Mouse (Mus musculus): ENCODE measurements around the gene Gm44965. TPM values are rescaled to one million over a fixed set of nuclear protein-coding genes. Genes with fewer than 3 reads are reported as not detected.

Gm44965 gene
- polyA plus RNA-seq, 1 experiment: not detected

DNA sequence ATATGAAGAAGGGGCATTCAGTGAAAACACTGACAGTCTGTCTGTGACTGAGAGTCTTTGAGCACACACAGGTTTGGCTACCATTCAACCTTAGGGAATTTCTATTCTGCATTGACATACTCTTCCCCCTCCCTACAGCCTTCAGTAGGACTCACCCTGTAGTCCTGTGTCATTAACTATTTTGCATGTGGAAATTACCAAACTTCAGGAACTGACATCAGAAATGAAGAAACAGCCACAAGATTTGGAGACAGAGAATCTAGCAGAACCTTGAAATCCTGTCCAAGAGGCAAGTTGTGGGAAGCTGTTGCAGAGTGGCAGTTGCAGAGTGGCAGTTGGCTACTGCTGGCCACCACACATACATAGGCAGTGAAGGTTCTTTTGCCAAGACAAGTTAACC lies 74.3 kb downstream of the Gm44965 start:
- Histone ChIP-seq H3K4me3 (replicated peaks; ENCODE audit: control insufficient read depth, low read depth, low read length) (no peak overlapping the region), H3K27ac (ENCODE audit: control insufficient read depth, insufficient read depth, low read depth, low read length, poor library complexity) (no peak overlapping the region), H3K4me1 (ENCODE audit: control insufficient read depth, insufficient read depth, low read length) (peaks cover 2% of the 10 kb centered on the region; the same call in 1 of the 2 replicates)
- TF ChIP-seq CTCF (IDR thresholded peaks at IDR 0.05; ENCODE audit: control insufficient read depth, insufficient read depth, low read length) (no peak), POLR2A (IDR thresholded peaks at IDR 0.05; ENCODE audit: borderline replicate concordance, control insufficient read depth, low read depth, low read length) (no peak)

Other genes with a start within 250 kb of the Gm44965 start
- 1.7 and 5.7 TPM in 2 replicates for gene Krba1, start 198.4 kb upstream of the Gm44965 start, polyA plus RNA-seq (2011; ENCODE audit: insufficient read depth, insufficient read length, low replicate concordance, missing spikeins)
- 3.2 and 9.0 TPM in 2 replicates for gene Zfp467, start 148.1 kb upstream of the Gm44965 start, polyA plus RNA-seq (2011; ENCODE audit: insufficient read depth, insufficient read length, low replicate concordance, missing spikeins)
- gene Sspo, start 145.7 kb upstream of the Gm44965 start, polyA plus RNA-seq (2011; ENCODE audit: insufficient read depth, insufficient read length, low replicate concordance, missing spikeins): 0.25 and 0.27 TPM in 2 replicates
- 2.2 TPM in 1 of 2 replicates, not detected in the other for gene Atp6v0e2, start 56.3 kb upstream of the Gm44965 start, polyA plus RNA-seq (2011; ENCODE audit: insufficient read depth, insufficient read length, low replicate concordance, missing spikeins)
- gene Lrrc61, start 39.1 kb upstream of the Gm44965 start, polyA plus RNA-seq (2011; ENCODE audit: insufficient read depth, insufficient read length, low replicate concordance, missing spikeins): 2.2 and 4.9 TPM in 2 replicates
- gene Rarres2, start 21.2 kb upstream of the Gm44965 start, polyA plus RNA-seq (2011; ENCODE audit: insufficient read depth, insufficient read length, low replicate concordance, missing spikeins): 6.9 and 9.2 TPM in 2 replicates
- not detected in 2 replicates for gene Gm45021, start 4.3 kb upstream of the Gm44965 start, polyA plus RNA-seq (2011; ENCODE audit: insufficient read depth, insufficient read length, low replicate concordance, missing spikeins)
- 3.4 and 5.5 TPM in 2 replicates for gene Repin1, start 58 bp upstream of the Gm44965 start, polyA plus RNA-seq (2011; ENCODE audit: insufficient read depth, insufficient read length, low replicate concordance, missing spikeins)
- gene Zfp775, start 8.1 kb downstream of the Gm44965 start, polyA plus RNA-seq (2011; ENCODE audit: insufficient read depth, insufficient read length, low replicate concordance, missing spikeins): 0.40 and 1.1 TPM in 2 replicates
- 1.2 TPM in 1 of 2 replicates, not detected in the other for gene AI854703, start 32.8 kb downstream of the Gm44965 start, polyA plus RNA-seq (2011; ENCODE audit: insufficient read depth, insufficient read length, low replicate concordance, missing spikeins)
- gene Gimap8, start 53.3 kb downstream of the Gm44965 start, polyA plus RNA-seq (2011; ENCODE audit: insufficient read depth, insufficient read length, low replicate concordance, missing spikeins): 8.3 and 15.1 TPM in 2 replicates
- gene Gimap9, start 82.2 kb downstream of the Gm44965 start, polyA plus RNA-seq (2011; ENCODE audit: insufficient read depth, insufficient read length, low replicate concordance, missing spikeins): 13.5 and 26.0 TPM in 2 replicates
- gene Gimap4, start 90.6 kb downstream of the Gm44965 start, polyA plus RNA-seq (2011; ENCODE audit: insufficient read depth, insufficient read length, low replicate concordance, missing spikeins): 20.7 and 41.0 TPM in 2 replicates
- gene Gimap6, start 114.3 kb downstream of the Gm44965 start, polyA plus RNA-seq (2011; ENCODE audit: insufficient read depth, insufficient read length, low replicate concordance, missing spikeins): 45.1 and 77.9 TPM in 2 replicates
- 15.2 TPM in 1 of 2 replicates, not detected in the other for gene Gm28053, start 124.7 kb downstream of the Gm44965 start, polyA plus RNA-seq (2011; ENCODE audit: insufficient read depth, insufficient read length, low replicate concordance, missing spikeins)
- gene Gimap7, start 124.7 kb downstream of the Gm44965 start, polyA plus RNA-seq (2011; ENCODE audit: insufficient read depth, insufficient read length, low replicate concordance, missing spikeins): 3.6 and 5.2 TPM in 2 replicates
- gene Gimap1, start 145.1 kb downstream of the Gm44965 start, polyA plus RNA-seq (2011; ENCODE audit: insufficient read depth, insufficient read length, low replicate concordance, missing spikeins): 19.3 and 26.4 TPM in 2 replicates
- 4.7 and 7.9 TPM in 2 replicates for gene Gimap5, start 152.3 kb downstream of the Gm44965 start, polyA plus RNA-seq (2011; ENCODE audit: insufficient read depth, insufficient read length, low replicate concordance, missing spikeins)
- gene Gimap3, start 176.9 kb downstream of the Gm44965 start, polyA plus RNA-seq (2011; ENCODE audit: insufficient read depth, insufficient read length, low replicate concordance, missing spikeins): 15.3 and 36.7 TPM in 2 replicates
- 17.9 and 24.6 TPM in 2 replicates for gene Tmem176a, start 247.0 kb downstream of the Gm44965 start, polyA plus RNA-seq (2011; ENCODE audit: insufficient read depth, insufficient read length, low replicate concordance, missing spikeins)
- gene Tmem176b, start 247.6 kb downstream of the Gm44965 start, polyA plus RNA-seq (2011; ENCODE audit: insufficient read depth, insufficient read length, low replicate concordance, missing spikeins): 17.2 and 26.5 TPM in 2 replicates

All from bone marrow, adult 2 months (tissue).